Mouse (Mus musculus): ENCODE results near the gene Prdm16. TPM values are rescaled to one million over a fixed set of nuclear protein-coding genes. Genes with fewer than 3 reads are reported as not detected.

The Prdm16 gene
- total and polyA plus RNA-seq, 3 experiments: not detected

DNA sequence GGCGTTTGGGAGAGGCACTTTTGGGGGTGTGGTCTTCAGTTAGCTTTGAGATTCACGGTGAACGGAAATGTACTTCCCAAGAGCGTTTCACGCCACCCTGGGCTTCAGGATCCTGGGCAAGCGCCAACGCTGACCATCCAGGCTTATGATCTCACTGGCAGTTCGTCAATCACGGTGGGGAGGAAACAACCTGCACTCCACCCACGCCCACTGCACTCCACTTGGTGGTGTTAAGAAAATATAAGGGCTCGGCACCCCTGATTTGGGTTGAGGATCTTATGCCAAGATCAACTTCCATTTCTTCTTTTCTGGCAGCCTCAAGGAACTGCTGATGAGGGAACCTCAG lies 323.1 kb downstream of the Prdm16 start:
- DNase-seq (ENCODE audit: extremely low read depth): no peak
- H3K27me3 ChIP-seq (replicated peaks): no peaks in the 10 kb centered on the region
- no peak overlapping the region for H3K27ac ChIP-seq (ENCODE audit: insufficient read depth, low read depth)
- no peak overlapping the region for H3K4me3 ChIP-seq (replicated peaks in 1 of 3; ENCODE audit: low read depth in 2 of 3, low read length in 2 of 3, poor library complexity in 1 of 3)
- no peak overlapping the region for H3K9ac ChIP-seq (ENCODE audit: insufficient read depth, low read depth)
- H3K79me2 ChIP-seq (replicated peaks; ENCODE audit: control insufficient read depth, extremely low read depth, insufficient read depth, poor library complexity, severe bottlenecking): no peaks in the 10 kb centered on the region
- H3K9me3 ChIP-seq (replicated peaks; ENCODE audit: low read length): peaks cover 93% of the 10 kb centered on the region
- no peak for TF ChIP-seq MAFK (IDR thresholded peaks at IDR 0.05; ENCODE audit: insufficient replicate concordance, low read length)
- no peak for TF ChIP-seq CHD2 (IDR thresholded peaks at IDR 0.05; ENCODE audit: low read length)
- no peak for TF ChIP-seq MAX (IDR thresholded peaks at IDR 0.05; ENCODE audit: low read length)
- TF ChIP-seq RCOR1 (conservative IDR thresholded peaks at IDR 0.05; ENCODE audit: low read depth, low read length): no peak
- H3K4me1 ChIP-seq (ENCODE audit: control insufficient read depth in 1 of 2, insufficient read depth in 2 of 2): no peaks in the 10 kb centered on the region
- dilution Hi-C loops (cut with MboI; ENCODE audit: extremely low pct_ligation_motif_present, extremely low pct_unique_long_range_greater_than_20kb, low sequenced_read_pairs) (no loop called here), in situ Hi-C loops (cut with MboI; ENCODE audit: low pct_ligation_motif_present, low pct_unique_long_range_greater_than_20kb, low sequenced_read_pairs) (no loop called here)
- no peak overlapping the region for H3K4me2 ChIP-seq (ENCODE audit: insufficient read depth, low read depth, poor library complexity, severe bottlenecking)
- H3K36me3 ChIP-seq (replicated peaks in 1 of 2; ENCODE audit: control insufficient read depth in 1 of 2, insufficient read depth in 1 of 2, low read length in 1 of 2): no peaks in the 10 kb centered on the region

DNA sequence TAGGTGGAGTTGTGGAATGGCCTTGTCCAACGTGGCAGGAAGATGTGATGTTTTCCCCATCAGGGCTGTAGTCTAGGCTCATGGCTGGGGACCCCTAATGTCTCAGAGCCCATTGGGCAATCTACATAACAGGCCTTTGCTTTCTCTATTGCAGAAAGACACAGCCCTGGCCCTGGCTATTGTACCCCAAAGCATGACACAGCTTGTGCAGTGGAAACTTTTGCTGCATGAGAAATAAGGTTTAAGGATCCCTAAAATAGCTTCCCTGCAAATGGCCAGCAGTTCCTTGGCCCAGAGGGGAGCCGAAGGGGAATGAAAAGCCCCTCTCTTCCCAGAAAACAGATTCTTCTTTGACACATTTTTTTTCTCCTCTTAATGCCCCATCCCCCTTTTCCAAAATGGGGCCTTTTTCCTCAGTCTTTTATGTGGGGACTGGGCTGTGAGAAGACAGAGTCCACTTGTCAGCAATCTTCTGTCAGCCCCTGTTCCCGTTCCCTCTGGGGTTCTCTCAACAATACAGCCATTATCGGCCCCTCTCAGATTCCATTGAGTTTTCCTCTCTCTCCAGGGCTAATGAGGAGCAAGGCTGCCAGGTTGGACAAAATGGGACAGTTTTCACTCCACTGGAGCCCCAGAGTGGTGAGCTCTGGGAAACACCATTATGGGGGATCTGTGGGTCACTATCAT lies 323.6 kb downstream of the Prdm16 start:
- no peak for DNase-seq (ENCODE audit: extremely low read depth)
- H3K79me2 ChIP-seq (replicated peaks; ENCODE audit: control insufficient read depth, extremely low read depth, insufficient read depth, poor library complexity, severe bottlenecking): no peaks in the 10 kb centered on the region
- H3K4me1 ChIP-seq (ENCODE audit: control insufficient read depth in 1 of 2, insufficient read depth in 2 of 2): no peaks in the 10 kb centered on the region
- H3K27ac ChIP-seq (ENCODE audit: insufficient read depth, low read depth): no peak overlapping the region
- dilution Hi-C loops (cut with MboI; ENCODE audit: extremely low pct_ligation_motif_present, extremely low pct_unique_long_range_greater_than_20kb, low sequenced_read_pairs): no loop called here
- no peak overlapping the region for H3K4me2 ChIP-seq (ENCODE audit: insufficient read depth, low read depth, poor library complexity, severe bottlenecking)
- H3K9me3 ChIP-seq (replicated peaks; ENCODE audit: low read length): peaks cover 89% of the 10 kb centered on the region
- TF ChIP-seq MXI1 (IDR thresholded peaks at IDR 0.05; ENCODE audit: low read depth, low read length) (no peak), USF2 (conservative IDR thresholded peaks at IDR 0.05; ENCODE audit: low read depth, low read length) (no peak), NRF1 (IDR thresholded peaks at IDR 0.05; ENCODE audit: low read depth, low read length) (no peak), PAX5 (IDR thresholded peaks at IDR 0.05; ENCODE audit: low read length) (no peak), MAX (IDR thresholded peaks at IDR 0.05; ENCODE audit: low read length) (no peak), NELFE (IDR thresholded peaks at IDR 0.05; ENCODE audit: low read depth, low read length) (no peak), JUN (IDR thresholded peaks at IDR 0.05; ENCODE audit: insufficient read depth, low read depth, low read length) (no peak), CHD2 (IDR thresholded peaks at IDR 0.05; ENCODE audit: low read length) (no peak), CHD1 (IDR thresholded peaks at IDR 0.05; ENCODE audit: low read depth, low read length) (no peak), ELF1 (IDR thresholded peaks at IDR 0.05; ENCODE audit: low read depth, low read length) (no peak), MYC (IDR thresholded peaks at IDR 0.05; ENCODE audit: low read depth, low read length) (no peak)
- in situ Hi-C loops (cut with MboI; ENCODE audit: low pct_ligation_motif_present, low pct_unique_long_range_greater_than_20kb, low sequenced_read_pairs): no loop called here
- no peaks in the 10 kb centered on the region for H3K27me3 ChIP-seq (replicated peaks)
- H3K36me3 ChIP-seq (replicated peaks in 1 of 2; ENCODE audit: control insufficient read depth in 1 of 2, insufficient read depth in 1 of 2, low read length in 1 of 2): no peaks in the 10 kb centered on the region
- H3K9ac ChIP-seq (ENCODE audit: insufficient read depth, low read depth): no peak overlapping the region
- no peak overlapping the region for H3K4me3 ChIP-seq (replicated peaks in 1 of 3; ENCODE audit: low read depth in 2 of 3, low read length in 2 of 3, poor library complexity in 1 of 3)
